Mouse (Mus musculus) heart, postnatal 10 days (tissue): ENCODE results near the gene Serf1. TPM values are rescaled to one million over a fixed set of nuclear protein-coding genes. Genes with fewer than 3 reads are reported as not detected.
A peak's percentile ranks its signal among the peaks of the same experiment; 100 is the strongest.
"Not testable (repeated sequence)": the region's sequence is repeated elsewhere in the genome, so short reads cannot be mapped to it uniquely, and the experiment has no call there.

Source experiments
- DNase-seq, 2 experiments: peaks; one replicate each; pipeline ENCODE4 v3.0.0; 2021
- intact Hi-C: fragments of 180-260 bp; cut with DNase I; formaldehyde crosslinking; loops from one replicate; pipeline ENCODE4 v1.15.1; 2025
- total RNA-seq, 2 experiments: library from RNA; stranded (reverse); gene quantifications; 2 replicates each; pipeline ENCODE4 v1.2.3; 2021

The Serf1 gene
- 10 to 100 TPM; 17.5 to 20.0 TPM for total RNA-seq

DNA sequence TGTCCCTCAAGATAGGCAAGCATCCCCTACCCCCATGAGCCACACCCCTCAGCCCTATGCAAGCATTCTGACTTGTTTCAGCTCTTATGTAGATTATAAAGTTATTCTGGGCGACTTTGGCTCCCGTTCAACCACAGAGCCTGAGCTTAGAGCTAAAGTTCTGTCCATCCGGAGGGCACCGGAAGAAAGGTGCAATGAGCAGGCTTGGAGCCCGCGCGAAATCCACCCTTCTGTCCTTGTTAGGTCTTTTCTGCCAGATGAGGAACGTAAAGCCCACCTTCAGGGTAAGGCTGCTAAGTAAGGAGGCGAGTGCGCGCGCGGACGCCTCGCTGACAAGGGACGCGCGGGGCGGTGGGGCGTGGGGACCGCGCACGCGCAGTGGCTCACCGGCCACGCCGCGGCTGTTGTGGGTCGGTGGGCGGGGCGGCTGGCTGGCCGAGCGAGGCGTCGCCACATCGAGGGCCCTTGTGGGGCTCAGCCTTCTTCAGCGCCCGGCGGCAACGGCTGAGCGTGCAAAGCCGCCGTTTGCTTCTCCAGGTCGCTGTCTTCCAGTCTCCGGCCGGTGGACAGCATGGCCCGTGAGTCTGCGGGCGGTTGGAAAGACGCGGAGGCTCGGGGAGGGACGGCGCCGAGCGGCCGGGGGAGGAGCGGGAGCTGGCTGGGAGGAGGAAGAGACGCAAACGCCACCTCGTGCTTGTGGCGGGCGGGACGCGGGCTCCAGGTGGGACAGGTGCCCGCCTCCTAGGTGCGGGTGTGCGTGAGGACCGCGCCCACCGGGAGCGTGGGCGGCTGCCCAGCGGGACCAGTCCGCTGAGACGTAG lies at the start of gene Serf1:
Gene Serf1, plus strand, starts transcription at position 361 of the 821 bp plus-strand sequence.
- intact Hi-C loops: loop anchor here (10.0 kb wide), 1 partner anchor 753 kb away; no protein-coding TSS in a partner anchor

DNA sequence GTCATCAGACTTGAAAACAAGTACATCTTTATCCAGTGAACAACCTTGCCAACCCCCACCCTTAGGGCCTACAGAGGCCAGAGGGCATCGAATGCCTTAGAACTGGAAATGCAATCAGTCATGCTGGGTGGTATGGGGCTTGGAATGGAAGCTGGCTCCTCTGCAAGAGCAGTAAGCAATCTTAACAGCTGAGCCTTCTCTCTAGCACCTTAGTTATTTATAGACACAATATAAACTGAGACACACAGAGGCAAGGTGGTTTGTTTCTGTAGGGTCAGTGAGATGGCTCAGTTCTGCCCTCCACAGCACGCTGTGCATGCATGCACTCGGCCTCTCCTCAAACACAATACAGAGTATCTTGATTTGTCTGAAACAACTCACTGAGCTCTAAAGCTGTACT lies 43.9 kb upstream of the Serf1 start:
- intact Hi-C loops: no loop called here

More for the DNA sequence above, at the start of gene Serf1:
- DNase-seq: peak; percentile 83 to 86

DNA sequence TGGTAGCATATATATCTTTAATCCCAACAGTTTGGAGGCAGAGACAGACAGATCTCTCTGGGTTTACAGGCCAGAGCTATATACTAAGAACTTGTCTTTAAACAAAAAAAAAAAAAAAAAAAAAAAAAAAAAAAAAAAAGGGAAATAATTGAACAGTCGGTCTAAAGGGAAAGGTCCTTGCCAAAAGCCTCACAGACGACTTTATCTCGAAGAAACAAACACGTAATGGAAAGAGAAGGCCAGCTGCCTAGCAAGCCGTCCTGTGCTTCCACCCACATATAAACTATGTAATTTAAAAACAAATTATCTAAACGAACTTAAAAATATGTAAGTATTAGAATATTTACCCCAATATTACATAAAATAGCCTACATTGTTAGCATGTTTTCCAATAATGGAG lies 40.0 kb upstream of the Serf1 start:
- DNase-seq: no peak
- intact Hi-C loops: no loop called here

More for the DNA sequence above, 43.9 kb upstream of the Serf1 start:
- no peak for DNase-seq

DNA sequence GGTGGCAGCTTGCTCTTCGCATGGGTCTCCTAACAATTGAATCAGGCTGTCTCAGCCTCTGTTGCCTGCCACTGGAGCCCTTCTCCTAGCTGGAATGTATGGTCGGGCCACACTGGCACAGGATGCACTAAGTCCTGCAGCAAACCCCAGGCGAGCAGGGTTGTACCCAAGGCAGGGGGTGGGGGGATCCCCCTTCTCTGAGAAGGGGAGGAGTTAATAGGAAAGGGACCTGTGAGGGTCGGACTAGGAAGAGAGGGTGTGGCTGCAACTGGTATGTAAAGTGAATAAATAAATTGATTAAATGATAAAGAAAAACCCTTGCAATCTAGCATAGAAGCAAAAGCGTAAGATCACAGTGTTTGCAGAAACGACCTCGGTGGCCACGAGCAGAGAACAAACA lies 36.3 kb upstream of the Serf1 start:
- DNase-seq: no peak
- intact Hi-C loops: loop anchor here (5.0 kb wide), 1 partner anchor 34 kb away; no protein-coding TSS in a partner anchor

DNA sequence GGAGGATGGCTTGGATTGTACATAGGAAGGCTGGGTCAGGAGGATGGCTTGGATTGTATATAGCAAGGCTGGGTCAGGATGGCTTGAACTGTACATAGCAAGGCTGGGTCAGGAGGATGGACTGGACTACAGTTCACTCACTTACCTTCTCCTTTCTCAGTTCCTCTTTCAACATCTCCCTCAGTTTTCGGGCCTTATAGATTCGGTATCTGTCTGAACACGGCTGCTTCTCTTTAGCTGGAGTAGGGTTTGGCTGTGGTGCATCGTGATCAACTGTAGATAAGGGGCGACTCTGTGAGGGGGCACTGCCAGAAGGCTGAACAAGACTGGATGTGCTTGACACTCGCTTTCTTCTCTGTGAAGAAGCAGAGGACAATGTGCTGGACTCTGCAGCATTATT lies 9.0 kb upstream of the Serf1 start:
- intact Hi-C loops: no loop called here
- DNase-seq: no peak

DNA sequence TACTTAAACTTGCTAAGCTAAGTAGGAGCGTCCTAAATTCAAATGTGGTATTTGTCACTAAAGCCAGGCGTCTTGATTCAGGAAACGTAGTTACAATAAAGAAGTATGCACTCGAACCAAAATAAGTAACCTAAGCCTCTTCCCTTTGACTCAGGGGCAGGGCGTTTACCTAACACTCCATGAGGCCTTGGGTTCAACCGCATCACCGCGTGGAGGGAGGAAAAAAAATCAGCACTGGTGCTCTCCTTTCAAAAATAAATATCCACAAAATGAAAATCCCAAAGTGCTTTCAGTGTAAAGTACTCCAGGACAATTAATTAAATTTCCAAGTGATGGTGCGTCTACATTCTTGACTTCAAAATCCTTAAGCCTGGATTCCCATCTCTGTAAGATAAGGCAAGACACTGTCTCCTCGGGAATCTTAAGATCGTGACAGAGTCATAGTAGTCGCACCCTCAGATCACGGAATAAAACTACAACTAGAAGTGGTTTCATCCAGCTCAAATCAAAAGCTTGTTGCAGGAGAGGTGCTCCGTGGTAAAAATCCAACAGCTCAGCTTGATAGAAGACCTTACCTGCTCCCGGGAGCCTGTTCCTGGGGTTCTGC lies 4.7 kb upstream of the Serf1 start:
- DNase-seq: no peak
- intact Hi-C loops: loop anchor here (10.0 kb wide), 1 partner anchor 748 kb away; no protein-coding TSS in a partner anchor

DNA sequence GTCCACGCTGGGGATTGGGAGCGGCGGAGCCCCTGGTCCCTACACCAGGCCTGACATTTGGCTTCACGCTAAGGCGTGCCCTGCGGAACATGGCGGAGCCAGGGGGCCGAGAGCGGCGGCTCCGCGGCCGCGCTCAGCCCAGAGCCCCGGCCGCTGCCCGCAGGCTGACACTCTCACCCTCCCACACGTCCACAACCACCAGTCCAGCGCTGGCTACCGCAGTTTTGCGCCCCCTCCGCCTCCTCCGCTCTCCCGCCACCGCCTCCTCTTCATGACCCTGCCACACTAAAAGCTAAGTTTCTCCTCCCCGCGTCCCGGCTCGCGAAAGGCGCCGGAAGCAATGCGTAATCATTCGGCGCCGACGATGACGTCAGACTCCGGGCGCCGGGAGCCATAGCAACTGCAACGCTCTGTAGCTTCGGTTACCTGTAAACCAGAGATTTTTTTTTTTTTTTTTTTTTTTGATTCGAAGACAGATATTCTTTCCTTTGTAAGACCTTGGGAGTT lies 4.0 kb upstream of the Serf1 start, which contains the start of gene Bdp1:
Gene Bdp1, minus strand, starts transcription at position 323 of the 507 bp plus-strand sequence.
- peak; percentile 96 to 97 for DNase-seq
- intact Hi-C loops: loop anchor here (10.0 kb wide), 1 partner anchor 749 kb away; no protein-coding TSS in a partner anchor

DNA sequence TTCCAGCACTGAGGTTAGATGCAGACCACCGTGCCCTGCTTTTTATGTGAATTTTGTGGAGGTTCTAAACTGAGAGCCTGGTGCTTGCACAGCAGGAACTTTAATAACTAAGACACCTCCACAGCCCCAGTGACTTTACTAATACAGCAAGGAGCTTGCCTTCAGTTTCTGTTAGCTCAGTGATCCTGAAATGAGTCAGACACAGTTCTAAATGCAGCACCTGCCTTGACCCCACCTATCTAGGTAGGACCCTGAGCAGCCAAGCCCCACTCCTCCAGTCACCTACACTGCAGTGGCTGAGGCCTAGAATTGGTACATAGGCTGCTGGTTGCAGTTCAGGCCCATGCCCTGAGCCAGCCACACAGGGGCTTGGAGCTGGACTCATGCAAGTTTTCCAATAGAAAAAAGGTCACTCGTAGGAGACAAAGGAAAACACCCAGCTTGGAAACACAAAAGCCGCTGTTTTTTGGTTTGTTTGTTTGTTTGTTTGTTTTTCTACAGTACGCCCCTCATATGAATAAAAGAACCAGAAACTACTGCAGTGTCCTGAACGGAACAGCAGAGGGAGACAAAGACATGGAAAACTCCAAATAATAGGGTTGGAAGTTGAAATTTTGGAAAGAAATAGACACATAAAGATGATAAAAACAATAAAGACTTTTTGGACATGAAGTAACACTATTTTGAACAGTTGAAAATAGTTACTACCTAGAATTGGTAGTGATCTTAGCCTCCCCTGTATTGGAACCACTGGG lies 4.6 kb downstream of the Serf1 start:
- intact Hi-C loops: loop anchor here (5.0 to 10.0 kb wide), 2 partner anchors 280 to 542 kb away; partner anchors contain the start of genes Ak6, Rad17 and Taf9

DNA sequence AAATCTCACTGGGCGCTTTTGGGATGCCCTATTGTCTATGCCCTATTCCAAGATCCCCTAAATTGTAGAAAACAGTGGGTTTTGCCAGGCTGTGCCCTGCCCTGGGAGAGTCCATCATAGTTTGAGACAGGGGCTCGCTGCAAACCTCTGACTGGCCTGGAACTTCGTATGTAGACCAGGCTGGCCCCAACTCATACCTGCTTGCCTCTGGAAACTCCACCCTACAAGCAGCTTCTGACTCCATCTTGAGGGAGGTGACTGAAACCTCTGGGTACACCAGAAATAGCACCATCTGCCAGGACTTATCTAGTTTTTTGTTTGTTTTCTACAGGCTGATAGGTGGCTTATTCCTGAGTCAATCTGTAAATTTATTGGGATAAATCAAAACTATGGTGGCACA lies 16.2 kb downstream of the Serf1 start:
- intact Hi-C loops: loop anchor here (10.0 kb wide), 1 partner anchor 371 kb away; the partner anchor contains the start of gene Gtf2h2
- DNase-seq: no peak

More for the DNA sequence above, 4.6 kb downstream of the Serf1 start:
- peak in 1 of 2 experiments; percentile 27 for DNase-seq

DNA sequence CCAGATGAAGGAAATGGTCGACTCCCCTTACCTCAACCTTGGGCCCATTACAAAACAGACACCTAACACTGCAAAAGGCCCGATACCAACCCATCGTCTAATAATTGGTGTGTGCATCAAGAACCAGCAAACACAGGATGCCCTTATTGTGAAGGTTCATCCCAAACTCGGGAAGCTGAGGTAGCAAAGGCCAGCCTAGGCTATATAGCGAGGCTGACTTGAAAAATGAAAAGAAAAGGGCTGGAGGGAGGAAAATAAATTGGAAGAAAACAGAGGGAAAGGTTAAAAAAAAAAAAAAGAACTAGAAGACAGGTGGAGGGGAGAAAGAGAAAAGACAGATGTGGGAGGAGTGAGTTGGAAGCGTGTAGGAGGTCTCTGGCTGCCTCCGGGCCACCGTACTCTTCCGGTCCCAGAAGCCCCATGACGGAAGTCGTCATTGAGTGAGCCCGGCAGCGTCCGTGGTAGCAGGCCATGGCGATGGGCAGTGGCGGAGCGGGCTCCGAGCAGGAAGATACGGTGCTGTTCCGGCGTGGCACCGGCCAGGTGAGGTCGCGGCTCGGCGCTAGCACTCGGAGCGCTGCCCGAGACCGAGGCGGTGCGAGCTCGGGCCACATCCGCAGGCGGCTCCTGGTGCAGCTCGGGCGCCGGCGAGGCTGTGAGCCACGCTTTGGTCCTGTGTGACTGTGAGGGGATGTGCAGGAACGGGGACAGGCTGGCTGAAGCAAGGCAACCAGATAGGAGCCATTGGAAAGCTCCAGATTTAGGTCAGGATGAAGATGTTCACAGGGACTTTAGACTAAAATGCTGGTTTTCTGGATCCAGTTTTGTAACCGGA lies 16.8 kb downstream of the Serf1 start, which contains the start of gene Smn1:
Gene Smn1, plus strand, starts transcription at position 430 of the 835 bp plus-strand sequence.
- DNase-seq: peak; percentile 94 to 96
- intact Hi-C loops: loop anchor here (10.0 kb wide), 1 partner anchor 370 kb away; the partner anchor contains the start of gene Gtf2h2

DNA sequence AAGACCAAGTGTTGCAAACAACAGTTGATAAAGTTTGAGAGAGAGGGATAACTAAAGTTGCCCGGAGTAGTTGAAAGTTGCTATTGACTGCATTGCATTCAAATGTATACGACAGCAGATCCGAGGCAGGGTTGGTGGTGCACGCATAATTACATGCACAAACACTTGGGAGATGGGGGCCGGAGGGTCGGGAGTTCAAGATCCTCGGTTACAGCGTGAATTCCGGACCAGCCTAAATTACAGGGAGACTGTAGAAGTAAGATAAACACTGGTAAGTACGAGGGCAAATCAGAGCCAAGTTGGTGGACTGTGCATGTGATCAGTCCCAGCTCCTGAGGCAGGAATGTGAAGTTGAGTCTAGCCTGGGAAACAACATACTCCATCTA lies 17.4 kb downstream of the Serf1 start:
- DNase-seq: no peak
- intact Hi-C loops: loop anchor here (10.0 kb wide), 1 partner anchor 370 kb away; the partner anchor contains the start of gene Gtf2h2

DNA sequence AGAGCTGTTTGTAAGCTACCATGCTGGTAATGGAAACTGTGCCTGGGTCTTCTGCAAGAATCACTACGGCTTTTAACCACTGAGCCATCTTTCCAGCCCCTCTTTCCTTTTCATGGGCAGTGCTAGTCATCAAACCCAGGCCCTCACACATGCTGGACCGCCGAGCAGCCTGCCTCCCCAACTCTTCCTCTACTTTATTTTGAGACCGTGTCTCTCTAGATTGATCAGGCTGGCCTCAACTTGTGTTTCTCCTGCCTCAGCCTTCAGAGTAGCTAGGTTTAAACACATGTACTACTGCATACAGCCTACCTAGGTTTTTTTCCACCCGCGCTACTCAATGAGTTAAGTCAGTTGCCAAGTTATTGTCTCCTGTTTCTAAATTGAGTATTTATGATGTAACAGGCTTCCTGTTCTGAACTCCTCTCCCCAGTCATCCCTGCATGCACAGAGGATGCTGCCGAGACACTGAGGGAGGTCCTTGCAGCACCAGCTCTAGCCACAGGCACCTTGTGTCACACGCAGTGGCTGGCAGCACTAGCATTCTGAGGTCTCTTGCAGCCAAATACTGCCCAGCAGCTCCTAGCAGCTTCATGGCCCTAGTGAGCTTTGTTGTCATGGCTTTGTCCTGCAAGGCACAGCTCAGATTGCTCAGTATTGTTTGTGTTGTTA lies 34.0 kb downstream of the Serf1 start:
- DNase-seq: no peak
- intact Hi-C loops: no loop called here

DNA sequence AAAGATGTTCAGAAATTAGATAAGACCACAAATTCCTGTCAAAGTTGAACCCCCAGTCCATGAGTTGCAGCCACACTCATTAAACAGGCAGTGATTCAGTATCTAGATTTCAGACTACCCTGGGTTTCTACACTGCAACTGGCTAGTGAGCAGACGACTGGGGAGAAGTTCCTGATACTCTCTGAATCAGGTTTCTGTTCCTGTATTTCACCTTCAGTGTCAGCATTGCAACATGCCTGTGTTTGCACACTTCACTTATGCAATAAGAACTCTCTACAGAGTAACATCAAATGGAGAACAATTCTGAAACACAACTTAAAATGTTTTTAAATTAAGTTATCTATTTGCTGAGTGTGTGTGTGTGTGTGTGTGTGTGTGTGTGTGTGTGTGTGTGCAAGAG lies 44.8 kb downstream of the Serf1 start:
- DNase-seq: peak in 1 of 2 experiments; percentile 10
- intact Hi-C loops: no loop called here

DNA sequence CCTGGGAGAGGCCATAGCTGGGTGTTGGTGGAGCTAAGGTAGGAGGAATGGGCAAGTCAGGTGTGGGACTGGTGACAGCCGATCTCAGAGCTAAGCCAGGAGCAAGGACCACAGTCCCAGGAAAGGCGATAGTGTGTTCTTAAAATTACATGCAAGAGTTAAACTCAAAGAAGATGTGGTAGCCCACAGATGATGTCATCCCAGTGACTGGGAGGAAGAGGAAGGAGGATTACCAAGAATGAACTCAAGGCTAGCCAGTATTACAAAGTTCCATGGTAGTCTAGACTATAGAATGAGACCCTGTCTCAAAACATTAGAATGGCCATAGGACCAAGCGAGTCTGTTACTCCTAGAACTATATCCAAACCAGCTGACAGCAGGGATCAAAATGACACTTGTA lies 48.8 kb downstream of the Serf1 start:
- no peak for DNase-seq

DNA sequence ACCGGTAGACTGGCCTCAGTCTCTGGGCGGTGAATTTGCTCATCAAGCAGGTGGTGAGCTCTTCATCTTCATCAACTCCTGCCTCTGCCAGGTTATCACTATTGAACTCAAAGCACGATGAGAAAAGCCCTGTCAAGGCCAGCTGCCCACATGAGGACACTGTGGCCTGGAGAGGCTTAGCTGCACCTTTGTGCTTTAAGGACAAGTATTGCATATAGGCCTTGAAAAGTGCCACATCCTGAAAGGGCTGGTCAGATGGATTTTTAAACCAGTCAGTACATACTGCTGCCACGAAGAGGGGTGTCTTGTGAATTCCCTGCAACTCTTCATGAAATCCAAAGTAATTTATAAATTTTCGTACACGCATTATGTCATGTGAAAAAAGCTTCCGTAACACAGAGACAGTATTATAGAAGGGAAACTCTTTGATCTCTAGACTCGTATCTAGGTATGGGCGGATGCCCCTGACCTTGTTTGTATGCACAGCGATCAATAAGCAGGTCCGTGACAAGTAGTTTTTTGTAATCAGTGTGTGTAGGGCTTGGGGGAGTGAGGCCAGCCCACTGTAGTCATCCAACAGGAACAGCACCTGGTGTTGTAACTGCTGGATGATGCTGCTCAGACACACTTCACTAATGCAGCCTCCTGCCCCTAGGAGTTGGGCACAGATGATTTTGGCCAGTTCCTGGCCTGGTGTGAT lies 53.5 kb downstream of the Serf1 start:
- DNase-seq, intact Hi-C loops: not testable (repeated sequence)

More for the DNA sequence above, 48.8 kb downstream of the Serf1 start:
- intact Hi-C loops: no loop called here

DNA sequence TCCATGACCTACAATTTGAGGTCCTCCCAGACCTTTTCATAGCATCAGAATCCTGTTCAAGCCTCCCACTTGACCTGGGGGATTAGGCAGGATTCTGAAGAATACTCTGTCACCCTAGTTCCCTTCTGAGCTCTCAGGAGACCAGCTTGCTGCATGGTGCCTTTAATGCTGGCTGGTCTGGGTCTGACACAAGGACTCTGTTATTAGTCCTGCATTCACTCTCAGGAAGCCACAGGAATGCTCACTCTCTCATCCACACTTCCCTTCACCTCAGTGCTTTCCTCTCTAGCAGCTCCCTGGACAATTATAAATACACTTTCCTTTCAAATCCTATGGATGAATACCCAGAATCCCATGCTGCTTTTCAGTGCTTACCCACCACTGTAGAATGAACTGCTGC lies 54.7 kb downstream of the Serf1 start:
- intact Hi-C loops, DNase-seq: not testable (repeated sequence)
